Mouse (Mus musculus) cortical plate, adult 2 months (tissue): ENCODE results near the gene Spry2.

Experiments
- CTCF ChIP-seq: fragments of 200-500 bp; IDR thresholded peaks from 2 replicates; pipeline ENCODE4 v1.5.1; 2011; ENCODE audit warnings: mild to moderate bottlenecking, control low read depth, low read length; ENCODE audit not compliant: insufficient read depth; ENCODE audit errors: extremely low read depth
- POLR2A ChIP-seq: fragments of 200-500 bp; IDR thresholded peaks from 2 replicates; pipeline ENCODE4 v1.6.1; 2011; ENCODE audit warnings: mild to moderate bottlenecking, low read length, control low read depth; ENCODE audit not compliant: insufficient read depth; ENCODE audit errors: extremely low read depth

DNA sequence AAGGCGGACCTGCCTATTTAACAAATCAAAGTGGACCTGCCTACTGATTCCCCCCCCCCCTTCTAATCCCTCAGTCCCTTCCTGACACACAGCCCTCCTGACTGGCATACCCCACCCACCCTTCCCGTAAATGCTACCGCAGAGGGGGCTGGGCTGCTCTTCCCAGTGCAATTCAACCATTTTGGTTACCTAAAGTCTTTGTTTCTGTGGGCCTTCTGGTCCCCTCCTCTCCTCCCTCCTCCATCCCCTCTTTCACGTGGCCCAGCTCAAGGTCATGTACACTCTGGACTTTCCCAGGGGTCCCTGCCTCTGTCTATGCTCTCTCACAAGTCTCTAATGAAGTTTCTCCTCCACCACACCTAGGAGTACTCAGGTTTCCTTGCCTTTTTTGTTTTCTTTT lies 37.3 kb downstream of the Spry2 start:
- TF ChIP-seq CTCF, result no peak
- TF ChIP-seq POLR2A, result no peak
